Mouse (Mus musculus) olfactory bulb, adult 2 months (tissue): ENCODE results near the gene Ehd4.

Source experiments
- CTCF ChIP-seq: fragments of 200-500 bp; IDR thresholded peaks from 2 replicates; pipeline ENCODE4 v1.5.1; 2012; ENCODE audit warnings: low read depth, mild to moderate bottlenecking, low read length, moderate library complexity; ENCODE audit not compliant: insufficient read depth
- POLR2A ChIP-seq: fragments of 200-500 bp; IDR thresholded peaks from 2 replicates; pipeline ENCODE4 v1.6.1; 2012; ENCODE audit warnings: mild to moderate bottlenecking, low read depth, low read length, moderate library complexity; ENCODE audit not compliant: insufficient read depth

DNA sequence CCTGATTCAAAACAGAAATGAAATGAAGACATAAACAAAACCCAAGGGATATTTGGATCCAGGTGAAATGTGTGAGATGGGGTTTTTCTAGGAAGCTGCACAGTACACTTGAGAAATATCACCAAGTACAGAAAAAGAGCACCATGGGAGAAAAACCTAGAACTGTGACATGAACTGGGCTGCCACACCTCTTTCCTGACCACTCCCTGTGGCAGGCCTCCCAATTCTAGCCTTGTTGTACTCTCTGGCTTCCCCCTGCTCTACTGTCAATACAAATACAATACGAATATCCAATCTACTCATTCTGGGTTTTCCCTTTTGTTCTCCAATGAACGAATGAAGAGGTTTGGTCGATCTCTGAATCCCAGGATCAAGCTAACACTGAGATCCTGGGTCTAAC lies 40.4 kb downstream of the Ehd4 start:
- no peak for TF ChIP-seq CTCF
- no peak for TF ChIP-seq POLR2A
